Mouse (Mus musculus) testis, postnatal 10 days (tissue): ENCODE results near the gene Rad9a.

Experiments used
- DNase-seq: peaks from one replicate; pipeline ENCODE4 v3.0.0; 2021; ENCODE audit warnings: low spot score

Gene Rad9a

DNA sequence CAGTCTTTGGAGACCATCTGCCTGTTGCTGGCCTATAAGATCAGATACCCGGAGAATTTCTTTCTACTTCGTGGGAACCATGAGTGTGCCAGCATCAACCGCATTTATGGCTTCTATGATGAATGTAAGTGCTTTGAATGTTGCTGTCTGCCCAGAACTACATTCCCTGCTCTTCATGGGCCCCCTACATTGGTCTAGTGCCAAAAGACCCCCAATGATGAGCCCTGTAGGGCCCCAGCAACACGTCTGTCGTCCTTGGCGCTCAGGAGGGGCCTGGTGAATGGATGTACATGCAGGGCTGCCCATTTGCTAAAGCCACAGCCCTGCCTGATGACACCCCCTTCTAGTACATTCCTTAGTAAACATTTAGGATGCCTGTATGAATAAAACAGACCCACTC, 8.3 kb downstream of the Rad9a start:
- no peak for DNase-seq

DNA sequence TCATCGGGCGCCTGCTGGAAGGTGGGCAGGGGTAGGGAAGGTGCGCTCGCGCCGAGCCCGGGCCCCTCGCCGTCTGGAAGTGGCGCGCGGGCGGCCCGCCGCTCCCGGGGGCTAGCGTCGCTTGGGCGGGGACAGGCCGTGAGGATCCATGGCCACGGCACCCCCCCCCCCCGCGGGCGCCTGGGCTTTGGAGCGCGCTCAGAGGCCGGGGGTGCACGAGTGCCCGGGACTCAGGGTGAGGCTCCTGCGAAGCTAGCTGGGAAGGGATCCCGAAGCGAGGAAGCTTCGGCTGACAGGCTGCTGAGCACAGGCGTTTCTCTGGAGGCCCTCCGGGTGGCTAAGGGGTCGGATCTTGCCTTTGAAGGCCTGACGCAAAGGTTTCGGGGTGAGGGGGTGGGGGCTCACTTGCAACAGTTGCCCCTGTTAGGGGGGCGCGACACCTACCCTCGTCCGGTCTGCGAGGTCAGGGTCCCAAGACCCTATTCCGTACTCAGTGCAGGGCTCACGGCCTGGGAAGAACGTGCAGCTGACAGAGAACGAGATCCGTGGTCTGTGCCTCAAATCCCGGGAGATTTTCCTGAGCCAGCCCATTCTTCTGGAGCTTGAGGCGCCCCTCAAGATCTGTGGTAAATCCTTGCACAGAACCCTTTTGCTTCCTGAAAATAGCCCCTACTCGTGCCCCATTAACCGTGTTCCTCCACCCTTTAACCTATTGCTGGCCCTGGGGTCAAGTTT, 9.0 kb downstream of the Rad9a start:
- DNase-seq, result no peak

DNA sequence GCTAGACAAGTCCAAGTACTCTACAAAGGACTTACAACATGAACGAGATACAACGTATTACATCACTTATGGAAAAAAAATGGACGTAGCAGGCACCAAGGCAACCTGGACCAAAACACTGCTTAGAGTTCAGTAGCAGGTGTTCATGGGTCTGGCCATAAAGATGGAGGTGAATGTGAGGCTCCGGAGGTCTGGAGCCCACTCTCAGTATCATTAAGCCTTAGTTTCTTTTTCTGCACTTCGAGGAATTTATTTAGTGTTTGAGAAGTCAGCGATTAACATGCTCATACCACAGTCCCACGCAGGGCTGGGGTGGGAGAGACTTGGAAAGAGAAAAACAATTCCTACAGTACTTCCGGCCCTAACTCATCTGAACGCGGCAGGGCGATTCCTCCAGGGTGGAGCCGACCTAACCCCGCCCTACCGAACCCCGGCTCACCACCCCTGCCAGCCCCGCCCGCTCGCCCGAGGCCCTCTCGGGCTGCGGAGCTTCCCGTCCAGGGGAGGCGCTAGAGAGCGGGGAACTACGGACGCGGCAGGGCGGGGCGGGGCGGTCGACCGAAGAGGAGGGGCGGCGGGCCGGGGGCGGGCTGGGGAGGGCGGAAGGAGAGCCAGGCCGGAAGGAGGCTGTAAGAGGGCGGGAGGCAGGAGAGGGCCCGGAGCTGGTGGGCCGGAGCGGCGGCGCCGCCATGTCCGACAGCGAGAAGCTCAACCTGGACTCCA, 9.8 kb downstream of the Rad9a start, which contains the start of gene Ppp1ca:
TSS of gene Ppp1ca (plus strand) at position 538 of the 723 bp plus-strand sequence.
- peak; percentile 99 for DNase-seq

DNA sequence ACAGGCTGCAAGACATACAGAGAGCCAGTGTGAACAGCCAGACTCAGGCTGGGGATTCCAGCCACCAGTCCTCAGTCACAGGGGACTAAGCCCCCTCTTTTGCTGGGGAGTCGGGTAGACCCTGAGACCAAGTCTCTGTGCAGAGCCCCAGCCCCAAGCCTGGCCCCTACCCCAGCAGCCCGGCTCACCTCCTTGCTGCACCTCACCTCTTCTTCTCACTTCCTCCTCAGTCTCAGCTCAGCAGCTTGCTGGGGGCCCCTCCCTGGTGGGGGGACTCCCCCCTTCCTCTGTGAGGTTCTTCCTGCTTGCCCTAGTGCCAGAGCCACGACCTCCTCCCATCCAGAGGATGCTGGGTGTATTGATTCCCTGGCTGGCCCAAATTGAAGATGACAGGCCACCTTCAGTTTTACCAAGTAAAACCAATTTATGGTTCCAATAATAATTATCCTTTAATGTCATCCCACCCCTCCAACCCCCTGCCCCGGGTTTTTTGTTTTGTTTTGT, 10.6 kb downstream of the Rad9a start, which contains the start of gene Tbc1d10c:
TSS of gene Tbc1d10c (minus strand) at position 454 of the 504 bp plus-strand sequence.
- no peak for DNase-seq

DNA sequence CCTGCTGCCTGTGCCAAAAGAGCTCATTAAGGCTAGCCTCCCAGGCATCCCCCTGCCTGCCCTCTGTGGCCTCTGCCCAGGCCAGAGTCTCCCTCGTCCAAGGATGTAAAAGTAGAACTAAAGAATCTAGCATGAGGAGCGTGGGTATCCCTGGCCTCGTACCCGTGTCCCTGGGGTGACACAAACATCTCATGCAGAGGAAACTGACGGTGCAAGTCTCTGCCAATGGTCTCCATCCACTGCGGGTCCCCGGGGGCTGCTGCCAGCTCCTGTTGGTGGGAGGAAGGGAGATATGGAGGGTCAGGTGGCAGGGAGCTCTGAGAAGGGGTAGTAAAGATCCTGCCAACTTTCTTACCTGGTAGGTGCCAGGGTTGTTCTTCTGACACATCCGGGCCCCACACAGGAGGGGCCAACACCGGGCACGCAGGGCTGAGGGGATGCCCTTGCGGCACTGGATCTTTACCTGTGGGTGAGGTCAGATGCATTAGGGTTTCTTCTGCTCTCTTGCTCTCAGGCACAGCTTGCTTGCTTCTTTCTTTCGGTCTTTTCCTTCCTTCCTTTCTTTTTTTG, 12.3 kb downstream of the Rad9a start:
- no peak for DNase-seq

DNA sequence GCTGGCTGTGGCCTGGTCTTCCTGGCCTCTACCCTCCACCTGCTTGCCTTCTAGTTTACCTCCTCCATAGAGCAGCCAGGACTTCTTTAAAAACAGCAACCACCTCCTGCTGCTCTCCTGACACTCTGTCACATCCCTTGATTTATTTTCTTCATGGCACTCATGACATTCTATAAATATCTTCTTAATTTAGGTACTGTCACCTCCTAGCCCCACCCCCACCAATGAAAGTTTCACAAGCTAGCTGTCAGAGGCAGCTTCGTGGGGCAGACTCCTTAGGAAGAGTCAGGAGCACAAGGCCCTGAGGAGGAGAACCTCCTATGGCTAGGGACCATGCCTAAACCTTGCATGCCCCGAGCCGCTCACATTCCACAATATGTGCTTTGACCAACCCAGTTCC, 14.2 kb downstream of the Rad9a start:
- DNase-seq, result no peak

DNA sequence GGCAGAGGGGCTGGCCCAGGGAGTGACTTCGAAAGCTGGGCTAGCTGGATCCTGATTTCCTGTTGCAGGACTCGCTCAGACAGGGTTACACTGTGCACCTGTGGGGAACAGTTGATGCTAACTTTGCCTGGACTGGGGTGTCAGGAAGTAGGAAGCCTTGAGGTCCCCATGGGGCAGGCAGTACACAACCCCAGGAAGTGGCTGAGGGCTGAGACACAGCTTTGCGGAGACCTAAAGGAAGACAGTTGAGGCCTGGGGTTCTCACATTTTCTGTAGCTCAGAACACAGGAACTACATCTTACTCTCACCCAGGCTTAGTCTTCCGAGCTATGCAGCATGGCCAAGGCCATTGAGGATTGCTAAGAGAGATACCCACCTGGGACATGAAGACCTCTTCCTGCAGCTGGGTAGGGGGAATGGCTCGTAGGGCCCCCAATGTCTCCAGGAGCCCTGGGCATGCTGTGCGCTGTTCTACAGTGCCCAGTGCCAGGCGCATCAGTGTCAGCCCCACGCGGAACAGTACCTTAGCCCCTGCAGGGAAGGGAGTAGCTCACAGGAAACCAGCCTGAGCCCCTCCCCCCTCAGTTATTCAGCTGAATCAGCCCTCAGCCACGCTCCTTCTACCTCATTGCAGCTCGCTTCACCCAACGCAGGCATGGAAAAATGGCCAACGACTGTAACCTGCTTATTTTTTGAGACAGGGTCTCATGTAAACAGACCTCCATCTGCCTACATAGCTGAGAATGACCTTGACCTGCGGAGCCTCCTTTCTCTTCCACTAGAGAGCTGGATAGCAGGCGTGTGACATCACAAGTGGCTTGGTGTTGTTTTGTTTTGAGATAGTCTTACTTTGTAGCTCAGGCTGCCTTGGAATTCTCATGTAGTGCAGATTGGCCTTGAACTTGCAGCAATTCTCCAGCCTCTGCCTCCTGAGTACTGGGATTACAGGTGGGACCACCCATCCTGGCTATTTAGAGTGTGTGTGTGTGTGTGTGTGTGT, 16.2 kb downstream of the Rad9a start:
- DNase-seq, result no peak

DNA sequence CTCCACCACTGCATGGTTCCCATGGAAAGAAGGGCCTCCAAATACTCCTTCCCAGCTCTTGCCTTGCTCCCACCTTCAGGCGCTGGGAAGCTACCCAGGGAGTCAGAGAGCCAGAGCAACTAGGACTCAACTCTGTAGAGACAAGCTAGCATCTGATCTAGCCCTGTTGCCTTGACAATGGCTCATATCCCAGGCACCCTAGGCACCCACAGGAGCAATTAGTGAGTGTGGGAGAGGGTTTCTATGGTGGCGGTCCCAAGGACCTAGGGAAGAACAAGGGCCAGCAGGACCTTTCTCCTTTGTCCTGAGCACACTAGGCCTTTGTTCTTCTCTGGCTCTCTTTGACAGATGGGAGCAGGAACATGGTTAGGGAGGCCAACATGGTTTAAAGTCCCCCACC, 17.8 kb downstream of the Rad9a start:
- DNase-seq, result no peak

DNA sequence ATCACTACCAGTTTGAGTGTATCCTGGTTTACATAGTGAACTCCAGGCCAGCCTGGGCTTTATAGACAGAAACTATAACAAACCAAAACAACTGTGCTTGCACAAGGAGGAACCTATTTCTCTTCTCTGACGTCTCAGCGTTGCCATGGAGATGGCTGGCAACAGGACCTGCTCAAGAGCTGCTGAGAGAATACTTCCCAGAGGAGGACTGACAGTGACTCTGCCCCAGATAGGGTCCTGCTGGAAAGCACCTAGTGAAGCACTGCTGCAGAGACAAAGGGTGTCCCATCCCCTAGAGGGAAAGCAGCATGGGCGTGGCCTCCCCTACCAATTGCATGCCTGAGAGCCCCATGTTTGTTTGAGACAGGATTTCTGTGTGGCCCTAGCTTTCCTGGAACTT, 19.6 kb downstream of the Rad9a start:
- no peak for DNase-seq

DNA sequence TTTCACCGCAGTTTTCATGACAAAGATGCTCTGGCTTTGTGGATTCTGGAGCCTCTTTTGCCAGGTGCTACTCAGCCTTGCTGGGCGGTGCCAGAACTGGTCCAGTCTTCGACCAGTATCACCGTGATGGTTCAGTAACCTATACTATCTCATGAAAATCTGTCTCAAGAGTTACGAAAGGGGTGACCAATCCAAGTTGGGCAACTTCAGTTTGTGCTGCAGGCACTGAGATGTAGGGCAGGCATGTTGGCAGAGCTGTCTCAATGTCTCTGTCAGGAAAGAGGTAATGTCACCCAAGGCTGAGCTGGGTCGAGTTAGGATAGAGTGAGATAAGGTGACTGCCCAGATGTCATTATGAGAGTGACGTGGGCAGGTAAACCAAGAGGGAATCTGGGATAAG, 21.1 kb downstream of the Rad9a start:
- no peak for DNase-seq

DNA sequence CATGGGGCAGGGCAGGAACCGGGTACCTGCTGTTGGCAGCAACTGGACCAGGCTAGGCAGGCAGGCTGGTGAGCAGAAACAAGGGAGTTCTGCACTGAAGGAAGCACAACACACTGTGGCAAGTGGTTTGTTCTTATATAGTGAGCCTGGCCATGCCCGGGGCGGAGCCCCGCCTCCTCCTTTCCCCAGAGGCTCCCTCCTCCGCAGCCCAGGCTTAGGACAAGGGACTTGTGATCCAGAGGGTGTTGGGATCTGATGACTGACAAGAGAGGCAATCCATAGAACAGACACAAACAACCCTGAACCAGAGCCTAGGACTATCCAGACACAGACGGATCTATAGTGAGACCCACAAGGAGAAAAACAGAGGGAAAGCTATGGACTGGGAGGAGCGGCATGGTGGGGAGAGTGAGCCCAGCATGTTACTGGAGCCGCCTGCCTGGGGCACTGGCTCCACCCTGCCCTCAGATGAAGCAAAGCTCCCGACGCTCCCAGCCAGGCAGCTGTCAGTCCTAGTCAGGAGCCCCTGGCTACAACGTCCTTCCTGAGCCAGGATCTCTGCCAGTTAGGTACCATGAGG, 26.0 kb downstream of the Rad9a start, which contains the start of gene Carns1:
TSS of gene Carns1 (minus strand) at position 112 of the 580 bp plus-strand sequence.
- peak; percentile 75 for DNase-seq

DNA sequence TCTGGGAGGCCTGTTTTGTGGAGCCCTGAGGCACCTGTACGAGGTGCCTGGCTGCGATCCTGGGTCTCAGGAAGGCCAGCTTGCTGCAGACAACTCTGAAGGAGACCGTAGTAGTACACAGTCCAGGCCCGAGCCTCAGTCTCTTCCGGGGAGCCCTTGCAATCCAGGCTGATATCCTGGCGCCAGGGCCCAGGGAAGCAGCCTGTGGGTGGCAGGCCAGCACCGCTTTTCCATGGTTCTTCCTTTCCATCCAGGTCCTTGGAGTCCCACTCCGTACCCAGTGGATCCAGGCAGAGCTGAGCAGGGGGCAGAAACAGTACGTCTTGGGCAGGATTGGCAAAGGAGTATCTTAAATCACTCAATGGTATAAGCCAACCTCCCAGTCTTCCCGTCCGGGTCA, 28.5 kb downstream of the Rad9a start:
- no peak for DNase-seq

DNA sequence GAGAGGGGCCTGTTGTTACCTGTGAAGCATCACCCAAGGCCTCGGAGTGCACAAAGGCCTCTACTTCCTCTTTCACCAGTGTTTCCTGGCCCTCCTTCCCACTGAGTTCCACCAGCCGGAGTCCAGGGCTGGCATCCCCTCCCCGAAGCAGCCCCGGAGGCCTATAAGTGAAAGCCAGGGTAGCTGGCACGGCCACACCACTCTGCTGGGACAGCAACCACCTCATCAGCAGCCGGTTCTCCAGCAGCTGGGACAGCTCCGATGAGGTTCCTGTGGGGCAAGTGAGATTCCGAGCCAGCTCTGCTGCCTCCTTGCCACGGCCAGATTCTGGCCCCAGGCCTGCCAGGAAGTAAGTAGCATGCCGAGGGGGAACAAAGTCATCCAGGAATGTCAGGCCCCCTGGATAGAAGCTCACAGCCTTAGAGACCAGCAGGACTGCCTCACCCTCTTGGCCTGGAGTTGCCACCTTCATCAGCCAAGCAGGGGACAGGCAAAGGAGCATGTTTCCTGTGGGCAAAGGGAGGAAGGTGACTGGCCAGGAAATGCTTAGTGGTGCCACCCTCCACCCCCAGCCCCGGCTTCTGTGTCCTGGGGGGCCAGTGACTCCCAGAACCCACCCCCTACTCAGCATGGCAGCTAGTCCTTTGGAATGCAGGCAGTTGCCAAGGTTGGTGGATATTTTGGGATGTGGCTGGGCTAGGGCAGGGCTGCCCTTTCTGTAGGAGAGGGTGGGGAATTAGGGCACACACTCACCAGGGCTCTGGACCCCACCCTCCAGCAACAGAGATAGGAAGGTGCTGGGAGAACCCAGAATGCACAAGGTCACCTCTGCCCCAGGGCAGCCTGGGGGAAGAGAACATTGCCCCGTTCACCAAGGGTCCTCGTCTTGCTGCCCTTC, 29.8 kb downstream of the Rad9a start:
- DNase-seq, result no peak

DNA sequence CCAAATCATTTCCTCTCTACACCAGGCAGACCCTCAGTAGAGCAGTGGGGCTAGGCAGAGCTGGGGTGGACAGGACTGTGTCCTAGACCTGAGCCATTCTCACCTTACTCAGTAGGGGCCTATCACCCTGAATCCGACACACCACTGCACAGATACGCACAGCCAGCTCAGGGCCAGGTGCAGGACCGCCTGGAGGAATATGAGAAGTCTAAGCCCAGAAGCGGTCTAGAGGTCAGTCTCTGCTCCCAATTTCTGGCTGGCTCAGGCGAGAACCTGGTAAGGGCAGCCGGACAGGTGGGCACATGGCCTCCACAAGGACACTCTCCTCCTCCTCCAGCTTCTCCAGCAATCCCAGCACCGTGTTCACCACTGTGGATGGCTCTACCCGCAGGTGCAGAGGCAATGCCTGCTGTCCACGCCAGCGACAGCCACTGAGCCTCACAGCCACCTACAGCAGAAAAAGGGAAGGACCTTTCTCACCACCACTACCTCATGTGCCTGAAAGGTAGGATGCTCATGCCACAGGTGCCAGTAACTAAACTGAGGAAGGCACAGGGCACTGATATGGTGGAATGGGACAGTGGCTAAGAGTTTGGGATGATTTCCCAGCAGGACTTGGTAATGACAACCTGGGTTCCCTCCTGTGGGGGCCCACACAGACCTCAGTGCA, 30.6 kb downstream of the Rad9a start:
- DNase-seq, result no peak

DNA sequence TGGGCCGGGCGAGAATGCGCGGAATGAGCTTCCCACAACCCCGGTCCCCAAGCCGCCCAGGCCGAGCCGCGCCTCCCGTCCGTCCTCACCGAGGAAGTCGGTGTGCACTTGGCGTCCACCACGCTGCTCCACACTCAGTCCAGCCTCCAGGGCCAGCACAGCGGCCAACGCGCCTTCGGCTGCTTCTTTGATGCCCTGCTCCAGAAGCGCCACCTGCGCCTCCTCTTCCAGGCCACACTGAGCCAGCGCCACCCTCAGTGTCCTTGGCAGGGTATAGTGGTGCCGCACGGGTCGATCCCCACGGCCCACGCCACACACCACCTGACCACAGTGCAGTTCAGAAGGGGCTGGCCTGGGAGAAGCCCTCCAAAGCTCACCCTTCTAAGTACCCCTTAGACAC, 31.7 kb downstream of the Rad9a start:
- DNase-seq, result no peak

DNA sequence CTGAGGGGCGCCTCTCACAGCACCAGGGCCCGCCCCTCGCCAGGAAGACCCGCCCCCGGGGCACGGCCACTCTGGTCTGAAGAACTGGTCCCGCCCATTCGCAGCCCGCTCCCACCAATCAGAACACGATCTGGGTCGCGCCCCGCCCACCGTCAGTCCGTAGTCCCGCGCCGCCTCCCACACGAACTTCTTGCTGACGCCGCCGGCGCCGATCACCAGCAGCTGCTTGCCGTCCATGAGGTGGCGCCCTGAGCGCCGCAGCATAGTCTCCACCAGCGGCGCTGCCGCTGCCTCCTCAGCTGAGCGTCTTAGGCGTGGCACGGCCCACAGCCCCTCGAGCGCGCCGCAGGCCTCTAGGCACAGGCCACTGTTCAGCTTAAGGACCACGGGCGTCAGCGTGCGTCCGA, 32.1 kb downstream of the Rad9a start:
- DNase-seq, result peak; percentile 100

DNA sequence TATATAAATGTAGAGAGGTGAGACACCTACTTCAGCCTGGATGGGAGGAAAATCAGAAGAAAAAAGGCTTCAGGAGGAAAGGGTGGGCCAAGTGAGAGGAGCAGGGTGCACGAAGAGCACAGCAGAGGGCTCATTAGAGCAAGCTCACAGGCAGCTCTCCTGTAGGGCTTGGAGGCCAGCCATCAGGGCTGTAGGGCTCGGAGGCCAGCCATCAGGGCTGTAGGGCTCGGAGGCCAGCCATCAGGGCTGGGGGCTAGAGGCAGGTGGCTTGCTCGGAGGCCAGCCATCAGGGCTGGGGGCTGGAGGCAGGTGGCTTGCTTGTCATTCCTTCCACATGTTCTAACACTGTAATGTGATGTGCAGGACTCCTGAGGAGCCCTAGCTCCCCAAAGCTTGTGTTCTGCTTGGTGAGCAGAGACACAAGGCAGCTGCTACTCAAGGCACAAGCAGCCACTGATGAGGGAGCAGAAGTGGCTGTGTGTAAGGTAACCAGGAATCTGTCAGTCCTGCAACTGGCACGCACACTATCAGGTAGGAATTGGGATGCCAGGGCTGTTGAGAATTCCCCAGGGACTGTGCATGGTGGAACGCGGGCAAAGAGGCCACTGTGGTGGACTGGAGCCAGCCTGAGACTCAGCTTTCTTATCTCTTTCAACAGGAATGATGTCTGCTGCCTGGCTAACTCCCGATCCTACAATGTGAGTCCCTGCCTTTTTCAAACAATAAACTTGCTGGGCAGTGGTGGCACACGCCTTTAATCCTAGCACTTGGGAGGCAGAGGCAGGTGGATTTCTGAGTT, 34.6 kb downstream of the Rad9a start:
- no peak for DNase-seq

DNA sequence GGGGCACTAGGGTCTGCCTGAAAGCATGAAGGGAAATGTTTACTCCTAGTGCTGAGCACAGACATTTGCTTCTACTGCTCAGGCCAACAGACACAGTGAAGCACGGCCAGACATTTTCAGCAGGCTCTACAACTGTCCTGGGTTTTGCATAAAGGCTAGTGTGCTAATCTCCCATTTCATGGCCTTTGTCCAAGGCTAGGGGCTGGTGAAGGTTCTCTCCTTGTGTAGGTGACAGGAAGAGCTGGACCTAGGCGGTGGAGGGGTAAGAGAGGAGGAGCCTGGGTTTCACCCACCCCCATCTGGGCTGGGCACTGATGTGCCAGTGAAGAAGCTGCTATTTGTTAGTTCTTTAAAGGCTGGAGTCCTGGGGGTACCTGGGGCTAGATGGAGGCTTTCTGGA, 36.7 kb downstream of the Rad9a start:
- no peak for DNase-seq

DNA sequence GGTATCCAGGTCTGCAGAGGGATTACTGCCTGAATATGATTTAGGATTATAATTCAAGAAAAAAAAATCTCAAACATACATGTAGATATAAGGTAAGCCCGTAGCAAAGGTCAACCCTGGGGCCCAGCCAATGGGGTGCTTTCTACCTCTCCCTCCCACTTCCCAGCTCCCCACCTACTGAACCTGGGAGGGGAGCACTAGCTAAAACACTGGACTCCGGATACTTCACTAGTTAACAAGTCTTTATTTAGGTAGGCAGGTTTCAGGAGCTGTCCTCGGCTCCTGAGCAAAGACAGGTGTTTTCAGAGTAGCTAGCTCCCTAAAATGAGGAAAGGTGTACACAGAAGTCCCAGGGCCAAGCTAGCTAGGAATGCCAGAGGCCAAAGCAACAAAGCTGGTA, 37.4 kb downstream of the Rad9a start:
- no peak for DNase-seq
